Mouse (Mus musculus) CH12.LX (cell line): ENCODE data around the gene Tmem251. TPM values are rescaled to one million over a fixed set of nuclear protein-coding genes. Genes with fewer than 3 reads are reported as not detected.

ENCODE experiments used
- DNase-seq: peaks from one replicate; pipeline ENCODE4 v3.0.0-alpha.2; 2013; ENCODE audit errors: extremely low read depth
- H3K27ac ChIP-seq: 2 replicates; pipeline ENCODE4 v1.5.1; 2012; ENCODE audit warnings: low read depth, mild to moderate bottlenecking, control low read depth, moderate library complexity; ENCODE audit not compliant: insufficient read depth
- H3K27me3 ChIP-seq: replicated peaks from 2 replicates; pipeline ENCODE3; 2012; ENCODE audit warnings: inconsistent platforms
- H3K36me3 ChIP-seq, 2 experiments: replicated peaks in 1 of 2; 2 replicates each; pipeline versions ENCODE3 to v1.6.1; 2012; ENCODE audit warnings: inconsistent platforms in 1 of 2, low read length in 1 of 2, mild to moderate bottlenecking in 1 of 2, mixed read lengths in 1 of 2, moderate library complexity in 1 of 2; ENCODE audit not compliant: control insufficient read depth in 1 of 2, insufficient read depth in 1 of 2
- H3K4me1 ChIP-seq, 2 experiments: 2 replicates each; pipeline ENCODE4 v1.6.1; 2012; ENCODE audit warnings: inconsistent platforms in 1 of 2, moderate library complexity in 1 of 2; ENCODE audit not compliant: insufficient read depth in 2 of 2, control insufficient read depth in 1 of 2
- H3K4me2 ChIP-seq: 2 replicates; pipeline ENCODE4 v1.6.1; 2012; ENCODE audit warnings: low read depth, mild to moderate bottlenecking, control low read depth; ENCODE audit not compliant: poor library complexity, insufficient read depth, severe bottlenecking
- H3K4me3 ChIP-seq, 3 experiments: fragments of 150-350 bp in 1 of 3; sonication (generic) in 1 of 3; replicated peaks in 1 of 3; 2 replicates each; pipeline versions ENCODE3 to v1.5.1; 2011 to 2012; ENCODE audit warnings: low read depth in 2 of 3, low read length in 2 of 3, mild to moderate bottlenecking in 2 of 3, moderate library complexity in 2 of 3, control low read depth in 1 of 3, improper control_type of control experiment in 1 of 3, inconsistent platforms in 1 of 3, mixed read lengths in 1 of 3; ENCODE audit not compliant: poor library complexity in 1 of 3
- H3K79me2 ChIP-seq: replicated peaks from 2 replicates; pipeline ENCODE4 v1.6.1; 2012; ENCODE audit warnings: mild to moderate bottlenecking, moderate library complexity; ENCODE audit not compliant: control insufficient read depth, poor library complexity, insufficient read depth, severe bottlenecking; ENCODE audit errors: extremely low read depth
- H3K9ac ChIP-seq: 2 replicates; pipeline ENCODE4 v1.6.1; 2012; ENCODE audit warnings: low read depth, mild to moderate bottlenecking, control low read depth, moderate library complexity; ENCODE audit not compliant: insufficient read depth
- H3K9me3 ChIP-seq: replicated peaks from 2 replicates; pipeline ENCODE3; 2012; ENCODE audit warnings: low read length, inconsistent platforms, mixed read lengths
- BHLHE40 ChIP-seq: IDR thresholded peaks from 2 replicates; pipeline ENCODE4 v1.6.1; 2011; ENCODE audit warnings: mild to moderate bottlenecking, low read depth, low read length, improper control_type of control experiment
- E2F4 ChIP-seq: IDR thresholded peaks from 2 replicates; pipeline ENCODE4 v1.6.1; 2011; ENCODE audit warnings: low read depth, low read length, improper control_type of control experiment; ENCODE audit not compliant: insufficient replicate concordance
- EP300 ChIP-seq: IDR thresholded peaks from 2 replicates; pipeline ENCODE4 v1.6.1; 2011; ENCODE audit warnings: low read length, improper control_type of control experiment
- ETS1 ChIP-seq: conservative IDR thresholded peaks from 2 replicates; pipeline ENCODE4 v1.6.1; 2012; ENCODE audit warnings: low read depth, mild to moderate bottlenecking, inconsistent platforms, low read length, improper control_type of control experiment, moderate library complexity
- GABPA ChIP-seq: IDR thresholded peaks from 2 replicates; pipeline ENCODE4 v1.6.1; 2012; ENCODE audit warnings: low read depth, low read length, improper control_type of control experiment, inconsistent platforms; ENCODE audit not compliant: insufficient replicate concordance
- HCFC1 ChIP-seq: IDR thresholded peaks from 2 replicates; pipeline ENCODE4 v1.6.1; 2012; ENCODE audit warnings: low read depth, mild to moderate bottlenecking, inconsistent platforms, low read length, improper control_type of control experiment
- IRF4 ChIP-seq: IDR thresholded peaks from 2 replicates; pipeline ENCODE4 v1.6.1; 2014; ENCODE audit warnings: low read depth, mild to moderate bottlenecking, inconsistent platforms, low read length, improper control_type of control experiment
- JUN ChIP-seq: IDR thresholded peaks from 2 replicates; pipeline ENCODE4 v1.6.1; 2011; ENCODE audit warnings: low read depth, mild to moderate bottlenecking, low read length, improper control_type of control experiment, moderate library complexity; ENCODE audit not compliant: insufficient read depth
- JUND ChIP-seq: conservative IDR thresholded peaks from 2 replicates; pipeline ENCODE4 v1.6.1; 2011; ENCODE audit warnings: low read depth, low read length, improper control_type of control experiment
- KAT2A ChIP-seq: IDR thresholded peaks from 2 replicates; pipeline ENCODE4 v1.6.1; 2012; ENCODE audit warnings: low read length, improper control_type of control experiment, inconsistent platforms; ENCODE audit not compliant: insufficient replicate concordance
- MAFK ChIP-seq: IDR thresholded peaks from 2 replicates; pipeline ENCODE4 v1.6.1; 2011; ENCODE audit warnings: low read length, improper control_type of control experiment; ENCODE audit not compliant: insufficient replicate concordance
- MAZ ChIP-seq: IDR thresholded peaks from 2 replicates; pipeline ENCODE4 v1.6.1; 2012; ENCODE audit warnings: low read depth, mild to moderate bottlenecking, inconsistent platforms, low read length, improper control_type of control experiment, moderate library complexity
- MEF2A ChIP-seq: IDR thresholded peaks from 2 replicates; pipeline ENCODE4 v1.6.1; 2014; ENCODE audit warnings: low read depth, mild to moderate bottlenecking, inconsistent platforms, low read length, improper control_type of control experiment, borderline replicate concordance
- PAX5 ChIP-seq: IDR thresholded peaks from 2 replicates; pipeline ENCODE4 v1.6.1; 2012; ENCODE audit warnings: low read length, inconsistent platforms, mixed read lengths
- RCOR1 ChIP-seq: conservative IDR thresholded peaks from 2 replicates; pipeline ENCODE4 v1.6.1; 2012; ENCODE audit warnings: low read depth, mild to moderate bottlenecking, inconsistent platforms, low read length, improper control_type of control experiment
- SIN3A ChIP-seq: IDR thresholded peaks from 2 replicates; pipeline ENCODE4 v1.6.1; 2012; ENCODE audit warnings: low read length, improper control_type of control experiment, inconsistent platforms
- SMC3 ChIP-seq: IDR thresholded peaks from 2 replicates; pipeline ENCODE4 v1.6.1; 2011; ENCODE audit warnings: low read depth, low read length, improper control_type of control experiment
- TBP ChIP-seq: conservative IDR thresholded peaks from 2 replicates; pipeline ENCODE4 v1.6.1; 2011; ENCODE audit warnings: low read depth, low read length, improper control_type of control experiment
- TCF12 ChIP-seq: IDR thresholded peaks from 2 replicates; pipeline ENCODE4 v1.6.1; 2014; ENCODE audit warnings: low read depth, mild to moderate bottlenecking, inconsistent platforms, low read length, improper control_type of control experiment
- USF1 ChIP-seq: IDR thresholded peaks from 2 replicates; pipeline ENCODE4 v1.6.1; 2014; ENCODE audit warnings: low read depth, mild to moderate bottlenecking, inconsistent platforms, low read length, improper control_type of control experiment
- ZMIZ1 ChIP-seq: IDR thresholded peaks from 2 replicates; pipeline ENCODE4 v1.6.1; 2012; ENCODE audit warnings: low read depth, mild to moderate bottlenecking, inconsistent platforms, low read length, improper control_type of control experiment
- dilution Hi-C: fragments of 300-500 bp; cut with MboI; formaldehyde crosslinking; loops from 2 replicates; pipeline ENCODE4 v1.14.3; 2020; ENCODE audit warnings: low sequenced_read_pairs; ENCODE audit not compliant: extremely low pct_unique_long_range_greater_than_20kb, extremely low pct_ligation_motif_present
- in situ Hi-C: fragments of 300-500 bp; cut with MboI; formaldehyde crosslinking; loops from 3 replicates; pipeline ENCODE4 v1.14.3; 2019; ENCODE audit warnings: low sequenced_read_pairs, low pct_ligation_motif_present, low pct_unique_long_range_greater_than_20kb, mixed read lengths
- polyA plus RNA-seq: library from polyadenylated mRNA; unstranded; fragments of >175 nt; gene quantifications from 2 replicates; pipeline ENCODE4 v1.2.1, GENCODE M21; 2012; ENCODE audit warnings: low read depth; ENCODE audit not compliant: insufficient read length
- total RNA-seq, 2 experiments: library from RNA; depleted of rRNA; stranded (reverse); fragments of 300-350 nt in 1 of 2; fragments of >200 nt in 1 of 2; gene quantifications; 2 replicates each; pipeline ENCODE4 v1.2.3; 2012 to 2014

Gene Tmem251
- total and polyA plus RNA-seq, 3 experiments = 3.9 to 13.9 (median 11.1) TPM

DNA sequence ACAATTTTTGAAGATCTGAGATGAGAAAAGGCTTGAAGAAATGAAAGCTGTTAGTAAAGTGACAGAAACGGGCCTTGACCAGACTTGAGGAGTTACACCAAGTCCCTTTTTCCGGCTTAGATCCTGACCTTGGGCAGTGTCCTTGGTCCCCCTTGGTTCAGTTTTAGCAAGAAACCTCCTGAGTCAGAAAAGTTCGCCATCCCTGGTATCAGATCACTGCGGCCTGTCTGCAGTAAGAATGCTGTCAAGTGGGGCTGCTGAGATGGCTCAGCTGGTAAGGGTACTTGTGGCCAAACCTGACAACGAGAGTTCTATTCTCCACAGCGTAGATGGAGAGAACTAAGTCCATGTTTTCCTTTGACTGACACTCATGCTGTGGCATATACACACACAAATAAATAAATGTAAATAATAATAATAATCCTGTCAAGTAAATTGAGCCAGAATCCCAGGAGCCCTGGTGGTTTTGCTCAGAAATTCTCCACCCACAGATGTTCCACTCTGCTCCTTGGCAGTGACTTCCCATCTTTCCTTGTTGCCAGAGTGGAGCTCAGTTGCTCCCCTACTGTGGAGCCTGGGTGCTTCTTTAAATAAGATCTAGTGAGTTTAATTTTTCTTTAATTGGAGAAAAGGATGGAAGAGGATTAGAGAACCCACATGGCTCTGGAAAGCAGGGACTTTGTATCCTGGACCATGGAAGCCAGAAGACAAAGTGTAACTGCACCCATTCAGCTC is 37.5 kb upstream of the Tmem251 start:
- H3K4me3 ChIP-seq = peak overlapping the region in 1 of 3 experiments; percentile 65
- TF ChIP-seq TCF12 (no peak), JUND (no peak), GABPA (no peak), MEF2A (no peak), PAX5 (no peak)
- in situ Hi-C loops (loop anchor here (5.0 kb wide), 2 partner anchors 129 to 179 kb away; no protein-coding TSS in a partner anchor), dilution Hi-C loops (no loop called here)
- H3K4me2 ChIP-seq = peak overlapping the region; percentile 57; the same call in 1 of the 2 replicates
- peaks cover 1% of the 10 kb centered on the region for H3K27me3 ChIP-seq
- H3K79me2 ChIP-seq = peaks cover 13% of the 10 kb centered on the region
- no peak for DNase-seq
- H3K36me3 ChIP-seq = peaks cover 0 to 7% of the 10 kb centered on the region in 2 experiments
- peak overlapping the region; percentile 75 for H3K9ac ChIP-seq
- no peaks in the 10 kb centered on the region for H3K9me3 ChIP-seq
- H3K27ac ChIP-seq = no peak overlapping the region
- peaks cover 10 to 25% of the 10 kb centered on the region in 2 experiments; a peak in 3 of 4 replicates for H3K4me1 ChIP-seq

DNA sequence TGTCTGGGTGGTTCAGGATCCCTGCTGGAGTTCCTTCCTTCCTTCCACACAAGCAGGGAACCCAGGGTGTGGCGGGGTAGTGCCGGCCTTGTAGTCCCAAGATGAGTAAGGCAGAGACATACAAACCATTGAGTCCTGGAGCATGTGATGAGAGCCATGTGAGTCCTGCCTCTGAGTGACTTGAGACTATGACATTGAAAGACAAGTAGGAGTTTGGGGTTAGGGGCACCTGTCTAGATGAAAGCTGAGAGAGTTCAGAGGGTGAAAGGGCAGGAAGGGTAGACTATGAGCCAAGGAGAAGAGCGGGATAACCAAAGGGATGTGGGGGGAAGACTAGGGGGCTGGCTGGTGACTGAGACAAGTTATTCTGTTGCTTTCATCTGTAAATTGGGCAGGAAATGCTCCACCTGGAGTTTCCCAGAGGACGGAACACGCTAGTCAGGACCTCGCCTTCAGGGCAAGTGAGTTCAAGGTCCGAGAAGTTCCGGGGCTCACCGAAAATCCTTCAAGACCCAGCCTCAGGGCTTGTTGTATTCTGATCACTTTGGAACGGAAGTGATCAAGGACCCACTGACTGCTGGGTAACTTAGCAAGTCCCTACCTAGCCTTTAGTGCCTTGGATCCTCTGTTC is 36.6 kb upstream of the Tmem251 start:
- H3K36me3 ChIP-seq = no peaks in the 10 kb centered on the region
- dilution Hi-C loops = no loop called here
- H3K9ac ChIP-seq = no peak overlapping the region
- H3K4me3 ChIP-seq = no peak overlapping the region
- H3K4me2 ChIP-seq = no peak overlapping the region
- peaks cover 5% of the 10 kb centered on the region for H3K79me2 ChIP-seq
- in situ Hi-C loops = loop anchor here (5.0 kb wide), 2 partner anchors 130 to 180 kb away; no protein-coding TSS in a partner anchor
- peaks cover 1% of the 10 kb centered on the region for H3K27me3 ChIP-seq
- DNase-seq = no peak
- TF ChIP-seq MEF2A (no peak), TBP (no peak), SIN3A (no peak), JUN (no peak), KAT2A (no peak), RCOR1 (no peak), BHLHE40 (no peak), ETS1 (no peak), MAZ (no peak), E2F4 (no peak), ZMIZ1 (no peak), IRF4 (no peak), PAX5 (no peak), SMC3 (no peak), MAFK (no peak), USF1 (no peak), TCF12 (no peak), HCFC1 (no peak), EP300 (no peak)
- H3K9me3 ChIP-seq = no peaks in the 10 kb centered on the region
- H3K27ac ChIP-seq = no peak overlapping the region
- peaks cover 5 to 17% of the 10 kb centered on the region in 2 experiments; a peak in 3 of 4 replicates for H3K4me1 ChIP-seq
